Mouse (Mus musculus) gastrocnemius, postnatal 36 days (tissue): Measurements from ENCODE around the gene Arl13a. TPM values are rescaled to one million over a fixed set of nuclear protein-coding genes. Genes with fewer than 3 reads are reported as not detected.

Source experiments
- total RNA-seq, 2 experiments: library from RNA; stranded (reverse); gene quantifications; 2 replicates each; pipeline ENCODE4 v1.2.3; 2021

The Arl13a gene
- total RNA-seq, 2 experiments from 2014 or later, result not detected

Other genes starting within 250 kb of the Arl13a start
- under 1 TPM; 0.49 to 0.66 TPM for gene Sytl4, start 205.7 kb upstream of the Arl13a start, total RNA-seq
- gene Cstf2, start 128.3 kb upstream of the Arl13a start, total RNA-seq, result 10 to 100 TPM in 1 of 2 experiments, 1 to 10 TPM in 1; 6.6 to 10.7 TPM
- gene Xkrx, start 25.4 kb upstream of the Arl13a start, total RNA-seq, result under 1 TPM; 0.47 to 0.74 TPM
- gene Nox1, start 34.5 kb downstream of the Arl13a start, total RNA-seq, result under 1 TPM in 1 of 2 experiments, not detected in 1; 0.84 TPM
- gene Trmt2b, start 89.5 kb downstream of the Arl13a start, total RNA-seq, result 10 to 100 TPM; 11.1 to 12.7 TPM
- gene Tmem35a, start 107.7 kb downstream of the Arl13a start, total RNA-seq, result under 1 TPM; 0.13 to 0.17 TPM
- gene Cenpi, start 120.6 kb downstream of the Arl13a start, total RNA-seq, result under 1 TPM; 0.10 to 0.71 TPM
- 1 to 10 TPM; 3.5 to 5.9 TPM for gene Drp2, start 217.1 kb downstream of the Arl13a start, total RNA-seq